Mouse (Mus musculus) lung, postnatal 36 days (tissue): ENCODE measurements around the gene Sars.

Experiments used
- DNase-seq: peaks from one replicate; pipeline ENCODE4 v3.0.0; 2022; ENCODE audit warnings: mixed read lengths

Sars gene

GRCm38 (mm10) chr3:108444698-108445365, at the start of gene Sars:
TSS of gene Sars (minus strand) at chr3:108445209.
- peak; percentile 96 for DNase-seq

GRCm38 (mm10) chr3:108489968-108490367, 45.0 kb upstream of the Sars start:
- DNase-seq: no peak

DNA sequence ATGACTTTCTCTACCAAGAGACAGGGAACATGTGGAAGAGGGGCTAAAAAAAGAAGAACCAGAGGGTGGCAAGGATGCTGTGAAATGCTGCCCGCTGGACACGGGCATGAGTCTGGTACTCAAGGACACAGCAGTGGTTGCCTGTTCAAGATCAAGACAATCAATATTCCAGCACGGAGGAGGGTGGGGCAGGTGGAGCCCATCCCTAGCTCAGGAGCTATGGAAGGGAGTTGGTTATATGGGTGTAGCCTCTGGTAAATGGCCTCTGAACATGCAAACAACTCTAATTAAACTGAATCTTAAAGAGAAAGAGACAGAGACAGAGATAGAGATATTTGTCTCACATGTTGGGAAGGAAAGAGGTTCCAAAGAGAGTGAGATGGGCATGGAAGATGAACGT, 39.7 kb upstream of the Sars start:
- no peak for DNase-seq

DNA sequence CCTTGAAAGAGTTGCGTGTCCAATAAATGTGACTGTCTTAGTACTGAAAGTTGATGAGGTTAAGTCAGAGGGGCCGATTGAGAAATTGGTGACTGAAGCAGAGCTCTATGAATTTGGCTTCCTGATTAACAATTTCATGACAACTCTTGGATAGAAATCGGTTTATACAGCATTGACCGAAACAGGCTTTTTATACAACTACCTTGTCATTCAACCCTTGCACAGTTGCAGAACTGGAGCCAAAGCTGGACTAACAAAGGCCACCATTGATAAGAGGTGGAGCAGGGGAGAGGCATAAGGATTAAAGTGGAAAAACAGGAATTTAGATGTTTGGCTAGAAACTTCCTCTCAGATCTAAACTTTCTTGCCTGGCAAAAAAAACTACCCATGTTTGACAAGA, 33.8 kb upstream of the Sars start:
- DNase-seq: no peak

DNA sequence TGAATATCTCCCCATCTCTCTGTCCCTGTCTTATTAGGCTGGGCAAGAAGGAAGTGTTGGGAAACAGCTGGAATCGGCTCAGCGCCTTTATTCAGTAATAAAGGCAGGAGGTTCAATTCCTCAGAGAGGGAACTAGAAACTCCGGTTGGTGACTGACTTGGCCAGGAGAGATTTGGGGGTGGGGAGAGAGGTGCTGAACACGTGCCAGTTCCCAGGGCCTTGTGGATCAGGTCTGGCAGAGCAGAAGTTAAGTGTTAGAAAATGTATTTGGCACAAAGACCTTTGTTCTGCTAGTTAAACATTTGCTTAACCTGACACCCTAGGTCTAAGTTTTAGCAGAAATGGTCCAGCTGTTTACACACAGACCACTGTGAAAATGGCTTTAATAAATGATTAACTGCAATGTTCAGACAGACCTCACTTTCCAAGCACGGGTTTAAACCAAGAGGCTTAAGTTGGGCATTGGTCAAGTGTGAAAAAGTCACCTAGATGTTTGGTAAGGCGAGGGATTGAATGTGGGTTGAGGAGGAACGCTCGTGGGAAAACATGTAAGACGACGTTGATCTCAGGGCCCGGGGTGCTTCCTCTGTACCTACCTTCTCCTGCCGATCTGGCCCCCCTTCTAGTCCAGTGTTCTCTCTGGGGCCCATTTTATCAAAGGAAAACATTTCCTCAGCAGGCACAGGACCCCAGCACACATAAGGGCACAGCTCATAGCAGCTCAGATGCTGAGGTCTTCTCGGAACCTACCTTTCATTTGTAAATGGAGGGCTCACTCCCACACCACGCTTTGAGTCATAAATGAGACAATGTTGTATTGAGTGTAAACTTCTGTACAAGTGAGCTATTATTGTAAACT, 32.0 kb upstream of the Sars start:
- peak; percentile 85 for DNase-seq

DNA sequence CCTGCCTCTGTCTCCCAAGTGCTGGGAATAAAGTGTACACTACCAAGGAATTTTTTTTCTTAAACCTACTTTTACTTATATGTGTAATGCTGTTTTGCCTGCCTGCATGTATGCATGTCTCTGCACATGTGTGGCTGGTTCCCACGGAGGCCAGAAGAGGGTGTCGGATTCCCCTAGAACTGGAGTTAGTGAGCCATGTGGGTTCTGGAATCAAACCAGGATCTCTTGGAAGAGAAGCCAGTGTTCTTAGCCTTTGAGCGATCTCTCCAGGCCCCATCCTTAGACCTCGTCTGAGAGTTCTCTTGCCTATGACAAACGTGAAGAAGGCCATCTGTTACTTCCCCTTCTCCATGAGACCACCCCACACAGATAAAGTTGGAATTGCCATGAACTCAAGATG, 30.5 kb upstream of the Sars start:
- DNase-seq: no peak

- DNase-seq: peak; percentile 28
These were observed 30.0 kb upstream of the Sars start for GRCm38 (mm10) chr3:108474969-108475368.

DNA sequence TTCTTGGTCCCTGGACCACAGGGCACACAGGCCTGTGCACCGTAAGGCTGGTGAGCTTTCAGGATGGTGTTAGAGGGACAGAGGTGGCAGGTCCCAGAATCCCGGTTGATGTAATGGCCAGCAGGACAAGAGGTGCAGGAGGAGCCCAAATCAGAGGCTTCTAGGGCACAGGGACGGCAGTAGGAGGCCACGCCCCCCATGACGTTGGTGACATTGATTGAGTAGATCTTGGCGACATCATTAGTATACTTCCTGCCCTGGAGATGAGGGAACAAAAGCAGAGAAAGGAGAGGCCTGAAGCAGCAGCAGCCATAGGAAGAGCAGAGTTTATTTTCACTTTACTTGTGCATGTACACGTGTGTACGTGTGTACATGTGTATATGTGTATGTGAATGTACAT, 22.8 kb upstream of the Sars start:
- peak; percentile 34 for DNase-seq

GRCm38 (mm10) chr3:108466425-108466824, 21.4 kb upstream of the Sars start:
- DNase-seq: peak; percentile 79

DNA sequence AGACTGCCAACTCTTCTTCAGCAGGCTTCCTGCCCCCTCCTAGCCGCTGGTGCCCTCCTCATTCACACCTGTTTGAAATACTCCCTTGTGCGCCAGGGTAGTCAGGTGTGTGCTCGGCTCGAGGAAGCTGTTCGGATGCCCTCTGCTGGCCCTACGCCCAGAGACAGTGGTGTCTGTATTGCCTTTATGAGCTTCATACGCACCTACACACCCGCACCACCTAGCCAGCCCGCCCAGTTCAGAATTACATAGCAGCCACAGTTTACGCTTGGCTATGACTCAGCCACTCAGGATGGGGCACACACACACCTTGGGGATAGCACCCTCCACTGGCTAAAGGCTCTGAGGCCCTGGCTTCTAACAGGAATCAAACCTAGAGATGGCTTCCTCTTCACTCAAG, 13.9 kb upstream of the Sars start:
- peak; percentile 71 for DNase-seq

- DNase-seq: peak; percentile 9
These were observed 13.4 kb upstream of the Sars start for GRCm38 (mm10) chr3:108458380-108458779.

DNA sequence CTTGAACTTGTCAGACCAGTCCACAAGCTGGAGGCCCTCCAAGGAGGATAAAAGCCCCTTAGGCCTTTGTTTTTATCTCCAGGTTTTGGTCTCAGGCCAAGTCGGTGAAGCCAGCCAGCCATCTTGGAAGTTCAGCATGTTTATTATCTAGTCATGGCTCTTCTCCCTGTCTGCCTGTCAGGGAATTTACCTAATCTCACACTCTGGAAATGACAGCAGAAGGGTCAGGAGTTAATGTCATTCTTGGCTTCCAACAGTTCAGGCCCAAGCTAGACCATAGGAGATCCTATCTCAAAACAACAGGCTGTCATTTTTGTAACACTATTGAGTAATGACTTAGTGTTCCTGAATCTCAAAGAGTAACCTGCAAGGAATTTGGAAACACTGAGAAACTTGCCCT, 9.2 kb upstream of the Sars start:
- DNase-seq: no peak

- no peak for DNase-seq
These were observed 7.0 kb upstream of the Sars start for GRCm38 (mm10) chr3:108451969-108452368.

DNA sequence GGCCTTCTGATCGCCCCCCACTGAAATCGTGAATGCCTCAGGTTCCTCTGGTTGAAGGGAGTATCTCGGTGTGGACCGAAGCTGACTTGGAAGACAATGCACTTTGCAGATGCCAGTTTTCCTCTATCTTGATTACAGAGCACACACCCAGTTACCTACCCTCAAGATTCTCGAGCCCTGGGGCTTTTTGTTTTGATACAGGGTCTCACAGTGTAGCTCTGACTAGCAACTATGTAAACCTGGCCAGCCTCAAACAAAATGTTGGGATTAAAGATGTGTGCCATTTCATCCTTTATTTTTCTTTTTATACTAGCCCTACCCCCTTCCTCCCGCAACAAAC, 327 bp upstream of the Sars start:
- DNase-seq: no peak

DNA sequence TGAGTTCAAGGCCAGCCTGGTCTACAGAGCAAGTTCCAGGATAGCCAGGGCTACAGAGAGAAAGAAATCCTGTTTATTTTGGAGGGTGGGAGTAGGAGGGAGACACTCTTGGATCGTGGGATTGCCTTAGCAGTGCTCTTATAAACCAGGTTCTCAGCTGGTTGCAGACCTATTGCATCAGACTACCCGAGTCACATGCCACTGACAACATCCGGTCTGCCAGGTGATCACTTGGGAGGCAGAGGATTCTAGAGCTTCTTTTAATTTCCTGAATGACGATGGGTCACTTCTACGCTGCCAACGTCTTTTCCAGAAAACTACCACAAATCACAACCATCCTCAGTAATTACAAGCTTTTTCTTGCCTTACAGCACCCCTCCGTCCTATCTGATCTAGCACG, 980 bp downstream of the Sars start:
- DNase-seq: peak; percentile 86

DNA sequence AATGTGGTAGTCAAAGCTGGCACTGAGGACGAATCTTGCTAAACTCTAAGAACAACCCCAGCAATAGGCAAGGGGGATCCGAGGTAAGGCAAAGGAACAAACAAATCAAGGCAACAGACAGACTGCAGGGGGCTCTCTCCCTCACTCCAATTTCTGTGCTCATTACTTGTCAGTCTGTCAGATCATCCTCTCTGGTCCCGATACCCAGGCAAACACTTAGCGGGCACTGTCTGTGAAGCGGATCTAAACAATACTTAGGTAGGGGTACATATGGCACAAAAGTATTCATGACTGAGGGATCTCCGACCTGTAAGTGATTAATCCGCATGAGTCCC, 8.7 kb downstream of the Sars start:
- no peak for DNase-seq

GRCm38 (mm10) chr3:108435701-108436379, 9.2 kb downstream of the Sars start:
- peak; percentile 47 for DNase-seq

DNA sequence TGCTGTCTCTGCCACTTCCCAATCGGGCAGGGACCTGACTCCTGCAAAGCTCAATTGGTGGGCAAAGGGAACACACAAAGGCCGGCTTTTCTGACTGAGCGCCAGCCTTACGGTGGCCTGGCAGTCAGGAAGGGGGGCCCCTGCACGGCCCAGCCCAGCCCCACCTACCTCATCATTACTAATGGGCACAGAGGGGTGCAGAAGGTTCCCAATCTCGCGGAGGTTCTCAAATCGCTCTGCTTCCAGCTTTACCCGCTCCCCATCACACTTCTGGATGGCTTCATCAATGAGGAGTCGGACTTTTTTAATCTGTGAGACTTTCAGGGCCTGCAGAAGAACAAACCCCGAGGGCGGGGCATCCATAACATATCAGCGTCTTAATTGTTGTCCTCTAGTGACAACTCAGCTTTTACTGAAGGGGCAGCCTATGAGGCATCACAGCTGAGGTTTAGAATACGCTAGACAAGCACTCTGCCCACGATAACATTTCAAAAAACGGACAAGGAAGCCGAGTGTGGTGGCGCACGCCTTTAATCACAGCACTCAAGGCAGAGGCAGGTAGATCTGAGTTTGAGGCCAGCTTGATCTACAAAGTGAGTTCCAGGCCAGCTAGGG, 11.0 kb downstream of the Sars start:
- no peak for DNase-seq

DNA sequence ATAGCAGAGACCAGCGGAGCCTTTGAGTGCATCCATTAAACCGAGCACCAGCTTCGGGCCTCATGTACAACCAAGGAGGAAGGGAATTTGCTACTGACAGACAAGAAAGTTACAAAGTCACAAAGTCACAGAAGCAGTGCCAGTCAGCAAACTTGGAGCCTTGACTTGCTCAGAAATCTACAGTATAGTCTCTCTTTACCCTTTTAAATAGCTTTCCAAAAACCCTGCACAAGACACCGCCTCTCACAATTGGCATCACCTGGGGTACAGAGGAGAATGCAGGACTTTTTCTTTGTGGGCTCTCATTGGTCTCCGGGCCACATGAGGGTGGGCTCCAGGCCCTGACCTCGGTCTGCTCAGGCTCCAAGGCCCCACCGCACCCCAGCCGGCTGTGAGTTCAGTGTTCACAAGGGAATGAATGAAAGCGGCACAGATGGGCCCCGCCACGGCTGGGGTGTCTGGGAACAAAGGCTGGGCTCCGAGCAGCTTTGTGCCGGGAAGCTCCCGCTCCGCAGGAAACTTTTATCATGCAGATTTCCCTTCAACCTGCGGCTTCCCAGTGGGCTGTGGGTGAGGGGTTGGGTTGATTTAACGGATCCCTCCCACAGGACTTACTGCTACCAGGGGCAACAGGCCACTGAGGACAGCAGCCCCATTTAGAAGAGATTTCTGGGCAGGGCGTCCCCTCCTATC, 11.7 kb downstream of the Sars start:
- no peak for DNase-seq

GRCm38 (mm10) chr3:108432542-108433187, 12.3 kb downstream of the Sars start:
- no peak for DNase-seq

DNA sequence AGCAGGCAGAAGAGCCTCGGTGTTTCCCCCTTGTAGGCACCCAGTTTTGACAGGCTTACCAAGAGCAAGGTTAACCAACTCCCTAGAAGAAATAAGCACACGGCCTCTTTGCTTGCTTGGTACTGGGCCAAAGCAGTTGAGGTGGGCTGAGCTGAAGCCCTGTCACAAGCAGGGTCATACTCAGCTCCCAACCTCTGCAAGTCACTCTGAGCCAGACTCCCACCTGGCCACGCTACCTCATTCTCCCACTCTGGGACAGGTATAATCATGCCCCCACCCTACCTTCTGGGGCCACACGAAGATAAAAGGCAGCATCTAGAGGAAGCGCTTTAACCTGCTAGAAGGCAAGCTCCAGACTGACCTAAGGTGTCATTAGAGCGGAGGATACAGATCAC, 19.4 kb downstream of the Sars start:
- no peak for DNase-seq

DNA sequence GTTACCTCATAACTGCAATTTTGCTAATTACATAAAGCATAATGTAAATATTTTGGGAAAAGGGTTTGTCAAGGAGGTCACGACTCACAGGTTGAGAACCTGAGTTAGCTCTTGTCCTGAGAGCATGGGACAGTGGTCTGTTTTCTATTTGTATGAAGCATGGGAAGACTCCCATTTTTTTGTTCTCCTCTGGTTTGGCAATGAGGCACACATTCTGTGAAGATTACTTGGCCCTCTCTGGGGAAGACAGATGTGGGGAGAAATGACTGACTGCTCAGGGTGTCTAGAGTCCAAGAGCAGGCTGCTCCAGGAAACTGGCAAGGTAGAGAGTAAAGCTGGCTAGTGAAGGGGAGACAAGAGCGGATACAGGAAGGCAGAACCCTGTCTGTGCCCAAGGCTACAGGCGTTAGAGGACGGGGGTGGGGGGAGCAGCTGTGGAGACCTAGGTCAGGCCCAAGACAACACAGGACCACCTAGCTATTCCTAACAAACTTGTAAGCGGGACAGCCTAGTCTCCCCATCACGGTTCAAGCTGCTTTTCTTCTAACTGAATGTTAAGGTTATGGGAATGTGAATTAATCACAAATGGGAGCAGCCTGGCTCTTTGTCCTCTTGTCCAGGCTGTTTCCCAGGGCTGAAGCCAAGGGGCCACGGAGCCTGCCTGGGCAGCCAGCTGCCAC, 19.9 kb downstream of the Sars start:
- no peak for DNase-seq
